Mouse (Mus musculus) gastrocnemius, postnatal 14 days (tissue): ENCODE results near the gene Ctf1. TPM values are rescaled to one million over a fixed set of nuclear protein-coding genes. Genes with fewer than 3 reads are reported as not detected.

Experiments used
- DNase-seq: peaks from one replicate; pipeline ENCODE4 v3.0.0; 2021; ENCODE audit warnings: mixed read lengths
- intact Hi-C: fragments of 180-260 bp; cut with DNase I; formaldehyde crosslinking; loops from one replicate; pipeline ENCODE4 v1.15.1; 2025; ENCODE audit warnings: low total_unique reads
- long read RNA-seq, 2 experiments: library from polyadenylated mRNA; stranded (forward); transcript quantifications; one replicate each; pipeline ENCODE4 v2.0.0; 2021
- total RNA-seq, 2 experiments: library from RNA; stranded (reverse); gene quantifications; 2 replicates each; pipeline ENCODE4 v1.2.3; 2021

The Ctf1 gene
- 10 to 100 TPM; 12.1 to 14.6 TPM for total RNA-seq
- long read RNA-seq, experiment 1, transcript Ctf1-204 (3 exons, 784 nt): major isoform, 12 of 22 reads
- long read RNA-seq, experiment 1, partial matches to known transcripts: 0 of 22 reads
- long read RNA-seq, experiment 1, other reads (novel, unspliced or antisense): 4 of 22 reads
- long read RNA-seq, experiment 2, transcript Ctf1-204 (3 exons, 784 nt): major isoform, 14 of 28 reads
- long read RNA-seq, experiment 2, partial matches to known transcripts: 0 of 28 reads
- long read RNA-seq, experiment 2, other reads (novel, unspliced or antisense): 9 of 28 reads

DNA sequence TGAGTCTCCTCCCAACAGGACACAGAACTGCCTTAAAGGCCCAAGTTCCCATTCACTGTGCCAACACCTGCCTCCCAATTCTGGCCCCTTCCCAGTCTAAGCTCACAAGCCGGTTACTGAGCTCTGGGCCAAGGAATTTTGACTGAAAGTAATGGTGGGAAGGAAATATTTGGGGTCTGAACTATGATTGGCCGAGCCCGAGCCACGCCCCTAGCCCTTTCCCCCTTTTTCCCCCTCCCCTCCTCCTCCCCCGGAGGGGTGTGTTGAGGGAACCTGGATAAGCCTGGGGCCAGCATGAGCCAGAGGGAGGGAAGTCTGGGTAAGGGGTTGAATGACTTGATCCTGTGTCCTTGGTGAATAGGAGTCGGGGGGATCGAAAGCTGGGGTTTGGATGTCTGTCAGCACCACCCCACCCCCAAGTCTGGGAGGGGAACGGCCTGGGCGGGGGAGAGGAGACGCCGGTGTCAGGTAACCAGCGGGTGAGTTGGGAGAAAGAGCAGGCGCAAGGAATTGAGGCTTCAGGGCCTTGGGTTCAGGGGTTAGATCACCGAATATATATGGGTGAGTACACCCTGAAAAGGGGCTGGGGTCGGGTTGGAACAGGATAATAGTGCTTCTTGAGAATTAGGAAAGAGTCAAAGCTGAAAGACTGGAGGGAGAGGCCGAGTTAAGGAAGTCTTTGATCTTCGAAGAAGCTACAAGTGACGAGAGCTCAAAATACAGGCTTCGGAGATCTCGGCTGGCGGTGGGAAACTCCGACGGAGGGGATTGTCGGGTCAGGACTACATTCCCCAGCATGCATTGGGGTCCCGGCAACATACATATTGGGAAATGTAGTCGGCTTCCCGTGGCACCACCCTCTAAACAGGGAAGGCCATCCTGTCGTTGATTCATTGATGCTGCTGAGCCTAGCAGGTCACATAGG, at the start of gene Ctf1:
TSS of gene Ctf1 (plus strand) at position 276 of the 925 bp plus-strand sequence.
- peak; percentile 86 for DNase-seq
- intact Hi-C loops: no loop called here

- no peak for DNase-seq
- intact Hi-C loops: no loop called here
Observed at GRCm38 (mm10) chr7:127662926-127663325, 49.6 kb upstream of the Ctf1 start.

DNA sequence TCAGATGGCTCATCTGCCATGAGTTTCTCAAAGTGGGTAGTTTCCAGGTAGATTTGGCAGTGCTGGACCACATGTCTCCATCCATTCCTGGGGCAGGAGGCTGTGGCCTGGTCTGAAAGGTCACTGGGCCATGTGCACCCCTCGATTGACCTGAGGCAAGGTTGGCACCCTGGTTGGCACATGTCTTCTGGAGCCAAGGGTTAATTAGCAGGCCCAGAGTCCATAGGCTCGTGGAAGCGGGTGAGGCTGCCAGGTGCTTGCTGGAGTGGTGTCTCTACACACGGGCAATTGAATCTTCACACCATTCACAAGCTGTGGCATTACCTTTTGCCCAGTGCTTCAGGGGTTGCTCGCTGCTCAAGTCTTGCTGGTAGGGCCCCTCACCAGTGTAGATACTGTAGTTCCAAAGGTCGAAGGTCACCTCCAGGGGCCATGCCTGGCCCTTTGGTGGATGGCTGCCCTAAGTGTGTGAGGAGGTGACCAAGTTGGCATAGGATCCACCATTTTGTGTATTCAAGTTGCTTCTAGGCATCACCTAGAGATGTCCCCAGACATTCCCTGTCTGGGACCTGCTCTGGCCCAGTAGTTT, 46.4 kb upstream of the Ctf1 start:
- no peak for DNase-seq
- intact Hi-C loops: no loop called here

DNA sequence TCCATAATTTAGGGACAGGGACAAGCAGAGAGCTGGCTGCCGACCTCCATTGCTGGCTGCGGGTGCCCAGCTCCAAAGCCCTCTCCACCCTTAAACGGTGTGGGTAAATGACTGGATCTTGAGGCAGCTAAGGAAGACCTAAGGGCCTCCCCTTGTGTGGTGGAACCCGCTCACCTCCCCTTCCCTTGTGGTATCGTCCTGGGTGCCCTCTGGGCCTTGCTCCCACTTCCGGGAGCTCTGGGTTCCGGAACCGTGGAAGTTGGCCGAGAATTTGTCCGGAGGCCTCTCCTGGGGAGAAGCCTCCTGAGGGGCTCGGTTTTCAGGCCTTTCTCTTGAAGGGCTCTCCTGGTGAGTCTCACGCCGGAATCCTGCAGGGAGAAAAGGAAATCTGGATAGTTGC, 45.9 kb upstream of the Ctf1 start:
- no peak for DNase-seq
- intact Hi-C loops: no loop called here

DNA sequence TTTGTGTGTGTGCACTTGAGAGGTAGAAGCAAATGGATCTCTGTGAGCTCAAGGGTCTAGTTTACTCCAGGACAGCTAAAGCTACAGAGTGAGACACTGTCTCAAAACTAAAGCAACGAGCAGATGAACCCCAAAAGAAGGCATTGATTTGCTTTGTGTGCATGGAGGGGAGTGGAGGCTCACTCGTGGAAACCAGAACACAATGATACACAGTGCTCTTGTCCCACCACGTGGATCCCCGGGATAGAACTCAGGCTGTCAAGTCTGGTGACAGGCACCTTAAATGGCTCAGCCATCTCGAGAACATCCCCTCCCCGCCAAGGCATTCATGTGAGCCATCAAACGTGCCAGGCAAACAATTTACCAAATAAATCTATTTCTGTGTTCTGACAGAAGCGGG, 45.4 kb upstream of the Ctf1 start:
- no peak for DNase-seq
- intact Hi-C loops: no loop called here

GRCm38 (mm10) chr7:127671880-127672774, 40.4 kb upstream of the Ctf1 start:
- intact Hi-C loops: loop anchor here (5.0 kb wide), 1 partner anchor 70 kb away; the partner anchor contains the start of gene Fbxl19
- DNase-seq: no peak

GRCm38 (mm10) chr7:127672776-127673175, 39.8 kb upstream of the Ctf1 start:
- intact Hi-C loops: loop anchor here (5.0 kb wide), 1 partner anchor 70 kb away; the partner anchor contains the start of gene Fbxl19
- no peak for DNase-seq

- intact Hi-C loops: loop anchor here (2.0 to 5.0 kb wide), 3 partner anchors 32 to 82 kb away; partner anchors contain the start of gene Fbxl19
- peak; percentile 87 for DNase-seq
Observed at GRCm38 (mm10) chr7:127674977-127675376, 37.6 kb upstream of the Ctf1 start.

DNA sequence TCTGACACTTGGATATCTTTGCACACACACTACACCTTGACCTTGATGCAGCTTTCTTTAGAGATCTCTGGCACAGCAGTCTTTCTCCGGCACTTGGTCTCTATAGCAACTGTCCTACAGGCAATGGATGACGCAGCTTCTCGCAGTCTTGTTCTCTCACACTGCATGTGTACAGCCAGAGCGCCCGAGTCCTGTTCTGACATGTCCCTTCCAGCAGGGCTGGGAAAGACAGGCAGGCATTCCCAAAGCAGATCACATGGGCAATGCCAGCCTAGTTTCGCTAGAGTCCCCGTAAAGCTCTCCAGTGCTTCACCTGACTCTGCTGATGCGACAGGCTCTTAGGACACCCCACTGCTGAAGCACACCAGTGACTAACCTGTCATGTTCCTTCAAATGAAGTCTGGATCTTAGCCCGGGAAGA, 37.1 kb upstream of the Ctf1 start:
- no peak for DNase-seq
- intact Hi-C loops: loop anchor here (2.0 to 5.0 kb wide), 2 partner anchors 31 to 82 kb away; no protein-coding TSS in a partner anchor

GRCm38 (mm10) chr7:127677077-127677476, 35.5 kb upstream of the Ctf1 start:
- DNase-seq: peak; percentile 47
- intact Hi-C loops: loop anchor here (5.0 kb wide), 1 partner anchor 80 kb away; no protein-coding TSS in a partner anchor

DNA sequence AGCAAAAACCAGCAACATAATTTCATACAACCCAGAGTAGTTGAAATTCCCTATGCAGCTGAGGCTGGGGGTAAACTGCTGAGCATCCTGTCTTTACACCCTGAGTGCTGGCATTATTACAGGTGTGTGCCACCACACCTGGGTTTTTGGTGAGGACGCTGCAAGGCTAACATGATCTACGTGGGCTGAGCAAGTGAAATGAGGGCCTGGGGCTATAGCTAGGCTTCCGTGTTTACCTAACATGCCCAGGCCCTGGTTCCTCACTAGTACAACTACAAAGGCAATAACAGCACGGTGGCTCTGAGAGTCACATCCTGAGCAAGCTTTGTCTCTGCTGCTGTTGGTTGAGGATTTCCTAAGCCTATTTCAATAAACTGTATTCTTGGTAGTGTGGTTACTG, 34.9 kb upstream of the Ctf1 start:
- intact Hi-C loops: loop anchor here (5.0 kb wide), 1 partner anchor 80 kb away; no protein-coding TSS in a partner anchor

DNA sequence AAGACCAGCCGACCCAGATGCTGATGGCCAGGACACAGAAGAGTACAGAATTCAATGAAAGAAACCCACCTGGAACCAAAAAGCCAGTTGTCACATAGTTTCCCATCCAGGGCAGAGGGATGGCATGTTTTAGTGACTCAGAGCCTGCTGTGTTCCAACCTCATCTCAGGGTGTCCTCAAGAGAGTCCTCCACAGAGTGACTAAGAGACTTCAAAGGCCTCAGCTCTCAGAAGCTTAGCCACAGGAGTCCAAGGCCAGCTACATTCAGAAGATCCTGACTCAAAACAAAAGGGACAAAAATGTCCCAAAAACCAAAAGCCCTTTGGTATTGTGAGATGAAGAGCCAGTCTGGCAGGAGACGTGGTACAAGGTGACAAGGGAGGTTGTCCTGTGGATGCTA, 33.7 kb upstream of the Ctf1 start:
- no peak for DNase-seq
- intact Hi-C loops: loop anchor here (5.0 kb wide), 1 partner anchor 78 kb away; no protein-coding TSS in a partner anchor

More for the DNA sequence above, 34.9 kb upstream of the Ctf1 start:
- DNase-seq: no peak

GRCm38 (mm10) chr7:127680541-127680940, 32.0 kb upstream of the Ctf1 start:
- DNase-seq: no peak
- intact Hi-C loops: no loop called here

- intact Hi-C loops: no loop called here
- no peak for DNase-seq
Observed at GRCm38 (mm10) chr7:127681888-127682553, 30.5 kb upstream of the Ctf1 start.

DNA sequence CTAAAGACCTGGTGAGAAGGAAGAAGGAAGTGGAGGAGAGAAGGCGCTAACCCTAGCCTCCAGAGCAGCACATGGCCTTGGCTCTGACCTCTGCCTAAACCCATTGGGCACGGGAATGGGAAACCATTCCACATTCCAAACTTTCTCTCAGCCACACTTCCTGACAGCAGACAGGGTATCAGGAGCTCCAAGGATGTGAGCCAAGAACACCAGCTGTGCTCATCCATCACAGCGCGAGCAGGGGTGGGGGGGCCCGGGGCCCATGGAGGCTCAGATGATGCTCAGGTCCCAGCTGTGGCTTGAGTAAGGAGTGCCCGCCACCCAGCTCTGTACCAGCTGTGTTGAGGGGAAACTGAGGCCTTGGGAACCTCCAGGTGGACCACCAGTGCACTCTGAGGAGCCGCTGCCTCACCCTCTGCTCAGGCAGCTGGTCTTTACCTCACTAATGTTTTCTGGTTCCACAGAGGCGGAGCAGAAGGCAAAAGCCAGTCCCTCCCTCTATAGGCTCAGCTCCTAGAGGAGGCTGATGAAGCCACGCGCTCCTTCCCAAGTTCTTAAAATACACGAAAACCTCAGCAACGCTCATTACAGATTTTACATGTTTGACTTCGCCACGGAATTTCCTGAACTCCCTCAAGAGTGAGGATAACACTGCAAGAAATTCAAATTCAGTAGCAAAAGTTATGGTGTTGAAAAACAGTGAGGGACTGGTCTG, 27.1 kb upstream of the Ctf1 start:
- DNase-seq: peak; percentile 66
- intact Hi-C loops: no loop called here

- intact Hi-C loops: no loop called here
- no peak for DNase-seq
Observed at GRCm38 (mm10) chr7:127686740-127687449, 25.6 kb upstream of the Ctf1 start.

DNA sequence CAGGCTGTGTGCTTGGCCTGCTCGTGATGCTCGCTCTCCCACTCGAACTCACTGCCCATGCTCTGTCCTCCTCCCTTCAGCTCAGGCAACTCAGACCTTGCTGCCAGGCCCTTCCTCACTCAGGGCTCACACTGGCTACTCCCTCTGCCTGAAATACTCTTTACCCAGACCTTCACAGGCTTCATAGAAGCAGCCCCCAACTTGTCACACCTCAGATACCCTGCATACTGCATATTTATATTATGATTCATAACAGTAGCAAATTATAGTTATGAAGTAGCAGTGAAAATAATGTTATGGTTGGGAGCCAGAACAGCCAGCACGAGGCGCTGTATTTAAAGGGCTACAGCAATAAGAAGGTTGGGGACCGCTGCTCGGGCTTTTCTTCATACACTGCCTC, 23.6 kb upstream of the Ctf1 start:
- no peak for DNase-seq
- intact Hi-C loops: no loop called here
